Mouse (Mus musculus) small intestine, adult 2 months (tissue): Measurements from ENCODE around the gene Utp14a. TPM values are rescaled to one million over a fixed set of nuclear protein-coding genes. Genes with fewer than 3 reads are reported as not detected.
A peak's percentile ranks its signal among the peaks of the same experiment; 100 is the strongest.
"Not testable (repeated sequence)": the region's sequence is repeated elsewhere in the genome, so short reads cannot be mapped to it uniquely, and the experiment has no call there.

Experiments
- H3K27ac ChIP-seq: fragments of 200-500 bp; 2 replicates; pipeline ENCODE4 v1.5.1; 2012; ENCODE audit warnings: low read depth, low read length, control low read depth, inconsistent platforms; ENCODE audit not compliant: insufficient read depth
- H3K27me3 ChIP-seq: fragments of 200-500 bp; 2 replicates; pipeline ENCODE4 v1.6.1; 2012; ENCODE audit warnings: mild to moderate bottlenecking, moderate library complexity, low read length, inconsistent platforms; ENCODE audit not compliant: control insufficient read depth, insufficient read depth
- H3K36me3 ChIP-seq: fragments of 200-500 bp; 2 replicates; pipeline ENCODE4 v1.6.1; 2012; ENCODE audit warnings: mild to moderate bottlenecking, low read length, control low read depth, inconsistent platforms; ENCODE audit not compliant: control insufficient read depth, insufficient read depth
- H3K4me1 ChIP-seq: fragments of 200-500 bp; 2 replicates; pipeline ENCODE4 v1.6.1; 2012; ENCODE audit warnings: low read length, inconsistent platforms, mixed read lengths; ENCODE audit not compliant: control insufficient read depth, insufficient read depth, insufficient read length
- H3K4me3 ChIP-seq: fragments of 200-500 bp; 2 replicates; pipeline ENCODE4 v1.5.1; 2012; ENCODE audit warnings: low read depth, mild to moderate bottlenecking, control low read depth, inconsistent platforms, low read length, moderate library complexity
- CTCF ChIP-seq: fragments of 200-500 bp; IDR thresholded peaks from 2 replicates; pipeline ENCODE4 v1.5.1; 2012; ENCODE audit warnings: low read depth, mild to moderate bottlenecking, control low read depth, inconsistent platforms, low read length, moderate library complexity, mixed read lengths; ENCODE audit not compliant: insufficient replicate concordance, insufficient read length; ENCODE audit errors: extremely low read depth
- POLR2A ChIP-seq: fragments of 200-500 bp; IDR thresholded peaks from 2 replicates; pipeline ENCODE4 v1.6.1; 2012; ENCODE audit warnings: low read depth, mild to moderate bottlenecking, control low read depth, inconsistent platforms, low read length, moderate library complexity
- WGBS: fragments of 180-500 bp; shearing (Covaris S2); methylation state at CpG from one replicate; pipeline ENCODE4 v1.1.7; 2018; 5-methylcytosine and 5-hydroxymethylcytosine counted together
- polyA plus RNA-seq: library from polyadenylated mRNA; depleted of rRNA; stranded (reverse); fragments of >200 nt; gene quantifications from 2 replicates; pipeline ENCODE4 v1.2.3, GENCODE M21; 2012; rRNA removed

Gene Utp14a
- polyA plus RNA-seq: 0.51 and 0.56 TPM in 2 replicates

DNA sequence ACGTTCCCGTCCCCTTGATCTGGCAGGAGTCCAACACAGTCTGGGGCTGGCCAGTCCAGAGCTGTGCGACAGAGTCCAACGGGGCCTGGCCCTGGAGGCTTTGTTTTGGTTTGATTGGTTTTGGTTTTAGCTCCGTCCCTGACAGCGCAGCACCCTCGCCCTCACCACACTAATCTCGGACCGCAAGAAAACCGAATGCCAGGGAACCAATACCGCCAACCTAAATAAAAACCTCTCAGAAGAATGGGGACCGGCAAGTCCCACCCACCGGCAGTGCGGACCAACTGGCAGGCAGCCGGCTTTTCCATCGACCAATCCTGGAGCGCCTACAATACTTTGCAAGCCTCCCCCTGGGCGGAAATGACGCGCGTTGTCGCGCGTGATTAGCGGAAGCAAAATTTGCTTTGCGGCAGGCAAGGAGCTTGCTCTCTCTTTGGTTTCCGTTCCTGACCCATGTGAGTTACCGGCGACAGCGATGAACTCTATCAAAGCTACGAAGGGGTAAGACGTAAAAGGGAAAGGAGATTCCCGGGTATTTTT lies at the start of gene Utp14a:
Utp14a (plus strand) TSS at position 395 of the 540 bp plus-strand sequence.
- no peaks in the 10 kb centered on the region for H3K27me3 ChIP-seq
- peak within 1 kb of the TSS; percentile 90 for H3K4me3 ChIP-seq
- TF ChIP-seq CTCF (no peak), POLR2A (peak; percentile 65; the same call in 1 of the 2 replicates)
- peak within 1 kb of the TSS; percentile 89 for H3K27ac ChIP-seq
- peaks cover 2% of the 10 kb centered on the region for H3K36me3 ChIP-seq
- no peaks in the 10 kb centered on the region for H3K4me1 ChIP-seq
- 8% methylated on average over 33 of the region's 33 CpGs for WGBS

GRCm38 (mm10) chrX:48207761-48208487 lies 48.7 kb upstream of the Utp14a start:
- H3K4me1 ChIP-seq: peaks cover 3% of the 10 kb centered on the region; the same call in 1 of the 2 replicates
- 9% methylated on average over 35 of the region's 36 CpGs for WGBS
- H3K36me3 ChIP-seq: no peaks in the 10 kb centered on the region
- TF ChIP-seq POLR2A: no peak
- no peak for TF ChIP-seq CTCF
- H3K27ac ChIP-seq: peak overlapping the region; percentile 92
- H3K27me3 ChIP-seq: no peaks in the 10 kb centered on the region
- H3K4me3 ChIP-seq: peak overlapping the region; percentile 76

DNA sequence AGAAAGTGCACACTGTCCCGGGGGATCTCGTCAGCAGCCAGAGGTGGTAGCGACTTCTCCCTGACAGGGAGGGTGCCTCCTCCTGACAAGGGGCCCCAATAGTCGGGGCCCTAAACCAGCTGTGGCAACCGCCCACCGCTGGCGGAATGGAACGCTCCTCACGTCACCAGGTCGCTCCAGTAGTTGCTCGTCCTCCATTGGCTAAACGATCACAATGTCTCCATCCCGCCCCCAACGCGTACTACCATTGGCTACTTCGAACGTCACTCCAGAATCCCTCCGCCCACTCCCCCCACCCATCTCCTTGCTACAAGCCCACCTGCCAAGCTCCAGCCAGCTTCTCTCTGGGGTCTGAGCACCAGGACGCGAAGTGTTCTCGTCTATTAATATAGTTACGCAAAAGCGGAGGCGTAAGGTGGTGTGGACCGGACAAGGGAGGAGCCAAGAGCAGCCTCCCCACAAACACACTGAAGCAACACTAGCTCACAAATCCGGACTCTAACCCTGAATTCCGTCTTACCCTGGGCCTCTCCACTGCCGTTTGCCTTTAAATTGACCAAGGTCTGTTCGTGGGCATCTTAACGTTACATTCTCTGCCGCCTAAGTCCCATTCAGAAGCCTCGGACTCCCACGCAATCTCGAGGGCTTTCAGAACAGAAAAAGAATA lies 48.0 kb upstream of the Utp14a start, which contains the start of gene Zdhhc9:
Zdhhc9 (minus strand) TSS at position 360 of the 667 bp plus-strand sequence.
- Histone ChIP-seq H3K4me1 (peaks cover 3% of the 10 kb centered on the region; the same call in 1 of the 2 replicates), H3K27me3 (no peaks in the 10 kb centered on the region), H3K27ac (peak within 1 kb of the TSS; percentile 93), H3K36me3 (no peaks in the 10 kb centered on the region), H3K4me3 (peak within 1 kb of the TSS; percentile 76)
- 12% methylated on average over 34 of the region's 34 CpGs for WGBS
- TF ChIP-seq POLR2A: peak; percentile 31; the same call in 1 of the 2 replicates
- TF ChIP-seq CTCF: no peak

DNA sequence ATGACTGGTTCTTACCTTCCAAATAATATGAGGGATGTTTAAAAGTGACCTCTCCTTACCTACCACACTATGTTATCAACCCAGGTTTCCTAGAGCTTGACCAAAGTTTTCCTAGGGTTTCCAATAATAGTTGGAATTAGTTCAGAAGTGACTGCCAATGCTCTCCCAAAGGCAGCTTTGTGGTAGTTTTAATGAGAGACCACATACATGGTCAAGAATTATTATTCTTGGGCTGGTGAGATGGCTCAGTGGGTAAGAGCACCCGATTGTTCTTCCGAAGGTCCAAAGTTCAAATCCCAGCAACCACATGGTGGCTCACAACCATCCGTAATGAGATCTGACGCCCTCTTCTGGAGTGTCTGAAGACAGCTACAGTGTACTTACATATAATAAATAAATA lies 46.9 kb upstream of the Utp14a start:
- H3K4me3 ChIP-seq, H3K4me1 ChIP-seq, H3K27ac ChIP-seq, H3K36me3 ChIP-seq, H3K27me3 ChIP-seq: not testable (repeated sequence)
- WGBS: 67% methylated on average over 4 of the region's 4 CpGs

DNA sequence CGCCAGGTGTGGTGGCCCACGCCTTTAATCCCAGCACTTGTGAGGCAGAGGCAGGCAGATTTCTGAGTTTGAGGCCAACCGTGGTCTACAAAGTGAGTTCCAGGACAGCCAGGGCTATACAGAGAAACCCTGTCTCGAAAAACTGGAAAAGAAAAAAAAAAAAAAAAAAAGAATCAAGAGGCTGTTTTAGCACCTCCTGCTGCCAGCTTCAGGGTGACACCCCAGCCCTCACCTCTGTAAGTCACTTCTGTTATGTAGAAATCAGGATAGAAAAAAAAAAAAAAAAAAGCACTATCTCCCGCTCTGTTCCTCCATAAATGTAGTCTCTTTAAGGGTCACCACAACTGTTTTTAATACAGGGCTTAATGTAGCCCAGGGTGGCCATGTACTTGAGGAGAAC lies 37.2 kb upstream of the Utp14a start:
- WGBS: 83% methylated on average over 5 of the region's 5 CpGs
- H3K4me1 ChIP-seq: no peaks in the 10 kb centered on the region
- H3K27me3 ChIP-seq: no peaks in the 10 kb centered on the region
- H3K36me3 ChIP-seq: no peaks in the 10 kb centered on the region
- no peak overlapping the region for H3K27ac ChIP-seq
- no peak for TF ChIP-seq CTCF
- TF ChIP-seq POLR2A: no peak
- H3K4me3 ChIP-seq: no peak overlapping the region

DNA sequence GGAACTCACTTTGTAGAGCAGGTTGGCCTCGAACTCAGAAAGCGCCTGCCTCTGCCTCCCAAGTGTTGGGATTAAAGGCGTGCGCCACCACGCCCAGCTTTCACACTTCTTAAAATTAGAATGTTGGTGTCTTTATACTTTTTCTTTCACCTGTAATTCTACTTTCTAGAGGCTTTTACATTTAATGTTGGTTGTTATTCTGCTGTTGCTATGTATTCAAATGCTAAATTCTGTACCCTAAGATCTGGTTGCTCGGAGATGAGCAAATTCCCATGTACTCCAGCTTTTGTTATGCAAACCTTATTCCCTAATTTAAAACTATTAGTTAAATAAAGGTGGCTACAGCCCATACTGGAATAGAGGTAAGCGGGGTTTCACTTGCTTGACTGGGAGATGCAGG lies 34.0 kb upstream of the Utp14a start:
- no peaks in the 10 kb centered on the region for H3K27me3 ChIP-seq
- WGBS: 87% methylated on average over 7 of the region's 7 CpGs
- H3K27ac ChIP-seq: no peak overlapping the region
- H3K4me1 ChIP-seq: no peaks in the 10 kb centered on the region
- no peak for TF ChIP-seq CTCF
- TF ChIP-seq POLR2A: no peak
- H3K36me3 ChIP-seq: no peaks in the 10 kb centered on the region
- H3K4me3 ChIP-seq: no peak overlapping the region

DNA sequence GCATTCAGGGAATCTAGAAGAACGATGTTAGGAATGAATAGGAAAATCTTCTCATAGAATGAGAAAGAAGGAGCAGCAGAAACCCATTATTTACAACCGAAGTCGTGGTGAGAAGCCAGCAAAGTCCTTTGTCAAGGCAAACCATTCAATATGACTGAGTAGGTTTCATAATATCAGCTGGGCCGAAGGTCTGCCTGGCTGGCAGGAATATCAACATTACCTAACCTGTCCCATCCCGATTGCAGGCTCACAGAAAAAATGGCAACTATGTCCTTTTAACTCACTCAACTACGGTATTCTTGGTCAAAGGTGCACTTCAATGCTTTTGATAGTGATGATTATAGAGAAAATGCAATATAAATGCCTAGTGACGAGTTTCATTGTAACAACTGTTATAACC lies 30.4 kb upstream of the Utp14a start:
- Histone ChIP-seq H3K36me3 (no peaks in the 10 kb centered on the region), H3K4me3 (no peak overlapping the region), H3K27me3 (no peaks in the 10 kb centered on the region), H3K27ac (no peak overlapping the region), H3K4me1 (no peaks in the 10 kb centered on the region)
- TF ChIP-seq CTCF (no peak), POLR2A (no peak)
- 60% methylated on average over 7 of the region's 7 CpGs for WGBS
